9 mouse cellular contexts compared by ENCODE assay signal in genomic region chr8:110718969-110719670, GRCm38 (mm10). TPM values are rescaled to one million over a fixed set of nuclear protein-coding genes. Genes with fewer than 3 reads are reported as not detected.
DNase-seq lines count a peak whose midpoint lies in the region; ATAC-seq and TF ChIP-seq lines count a peak whose summit lies in the region.
"Had no signal": no experiment of that assay in that cellular context is flagged by ENCODE, and none has a peak within 500 bp of the region (broad histone marks: within the 10 kb centered on the region; RNA-seq: fewer than 3 reads in every experiment).

No protein-coding gene starts in this region.

- intact Hi-C loops in heart, adult 2 months (cut with DNase I), result no loop called here

- TF ChIP-seq EP300 in heart, adult 2 months (IDR thresholded peaks at IDR 0.05; ENCODE audit: insufficient read depth, low read depth, low read length), result no peak
- peak; percentile 64 for TF ChIP-seq EP300 in lung, postnatal 0 days (IDR thresholded peaks at IDR 0.05)

- H3K4me3 ChIP-seq in neural tube, embryonic 11.5 days (ENCODE audit: low read depth, low read length), result no peak overlapping the region
- no peak overlapping the region for H3K4me3 ChIP-seq in embryonic facial prominence, embryonic 12.5 days
- H3K4me3 ChIP-seq in heart, adult 2 months, result no peak overlapping the region
- no peak overlapping the region for H3K4me3 ChIP-seq in lung, postnatal 0 days (ENCODE audit: low read depth, low read length)
- H3K4me3 ChIP-seq in stomach, embryonic 15.5 days (replicated peaks), result no peak overlapping the region
- H3K4me3 ChIP-seq: liver, embryonic 13.5 days had no signal

- TF ChIP-seq POLR2A in heart, adult 2 months (IDR thresholded peaks at IDR 0.05; ENCODE audit: insufficient read depth, low read depth, low read length), result no peak

- H3K4me2 ChIP-seq in neural tube, embryonic 11.5 days (ENCODE audit: low read depth), result no peak overlapping the region
- H3K4me2 ChIP-seq in embryonic facial prominence, embryonic 12.5 days (replicated peaks), result no peak overlapping the region
- H3K4me2 ChIP-seq in lung, postnatal 0 days (replicated peaks; ENCODE audit: low read depth, low read length), result no peak overlapping the region
- H3K4me2 ChIP-seq in stomach, embryonic 15.5 days, result 0 out of 2 replicates have a peak overlapping the region, but pooled peaks have one; percentile 9
- H3K4me2 ChIP-seq: liver, embryonic 13.5 days had no signal

- no peak for DNase-seq in neural tube, embryonic 11.5 days (ENCODE audit: low spot score)
- no peak for DNase-seq in neural tube, embryonic 10.5 days (ENCODE audit: extremely low spot score, low spot score)
- DNase-seq in heart, adult 2 months, result peak; percentile 78 to 81
- peak; percentile 61 for DNase-seq in kidney, adult 11 months
- peak; percentile 87 for DNase-seq in lung, postnatal 0 days (ENCODE audit: low spot score)
- DNase-seq: liver, embryonic 13.5 days had no signal

- no peak overlapping the region for H3K27ac ChIP-seq in neural tube, embryonic 11.5 days (ENCODE audit: low read depth, low read length)
- peak overlapping the region; percentile 50; the same call in 1 of the 2 replicates for H3K27ac ChIP-seq in embryonic facial prominence, embryonic 12.5 days
- peak overlapping the region; percentile 77 for H3K27ac ChIP-seq in heart, adult 2 months
- H3K27ac ChIP-seq in lung, postnatal 0 days (ENCODE audit: low read length), result peak overlapping the region; percentile 90
- peak overlapping the region; percentile 95 for H3K27ac ChIP-seq in stomach, embryonic 15.5 days
- H3K27ac ChIP-seq: liver, embryonic 13.5 days had no signal

- no peak for ATAC-seq in neural tube, embryonic 11.5 days (ENCODE audit: insufficient read depth, low FRiP score, low TSS enrichment)
- no peak for ATAC-seq in embryonic facial prominence, embryonic 12.5 days (ENCODE audit: insufficient number of reproducible peaks, insufficient read depth, low FRiP score, low TSS enrichment)
- peak; percentile 58 for ATAC-seq in lung, postnatal 0 days
- ATAC-seq in stomach, embryonic 15.5 days (ENCODE audit: insufficient read depth, low FRiP score, low read depth), result peak; percentile 12; the same call in 1 of the 2 replicates
- ATAC-seq in erythroid progenitor cell, adult 5-6 weeks (replicated peaks; ENCODE audit: low FRiP score, poor library complexity, severe bottlenecking), result no peak

- TF ChIP-seq CTCF in heart, adult 2 months (IDR thresholded peaks at IDR 0.05), result no peak
- peak; percentile 27; the same call in 1 of the 2 replicates for TF ChIP-seq CTCF in lung, postnatal 0 days (IDR thresholded peaks at IDR 0.05)

- H3K27me3 ChIP-seq in neural tube, embryonic 11.5 days (ENCODE audit: control insufficient read depth, insufficient read depth, low read length), result no peaks in the 10 kb centered on the region
- no peaks in the 10 kb centered on the region for H3K27me3 ChIP-seq in embryonic facial prominence, embryonic 12.5 days
- no peaks in the 10 kb centered on the region for H3K27me3 ChIP-seq in heart, adult 2 months (ENCODE audit: control insufficient read depth, insufficient read depth, low read length)
- H3K27me3 ChIP-seq in lung, postnatal 0 days (replicated peaks; ENCODE audit: insufficient read depth, low read length), result no peaks in the 10 kb centered on the region
- H3K27me3 ChIP-seq in stomach, embryonic 15.5 days (replicated peaks), result no peaks in the 10 kb centered on the region

- H3K9me3 ChIP-seq in neural tube, embryonic 11.5 days (ENCODE audit: control insufficient read depth, low read length), result no peaks in the 10 kb centered on the region
- H3K9me3 ChIP-seq in embryonic facial prominence, embryonic 12.5 days, result no peaks in the 10 kb centered on the region
- H3K9me3 ChIP-seq in lung, postnatal 0 days (ENCODE audit: low read length), result no peaks in the 10 kb centered on the region
- no peaks in the 10 kb centered on the region for H3K9me3 ChIP-seq in stomach, embryonic 15.5 days
- H3K9me3 ChIP-seq: liver, embryonic 13.5 days had no signal

- H3K4me1 ChIP-seq in neural tube, embryonic 11.5 days (ENCODE audit: control insufficient read depth, insufficient read depth, low read length), result peaks cover 30% of the 10 kb centered on the region
- H3K4me1 ChIP-seq in embryonic facial prominence, embryonic 12.5 days, result peaks cover 59% of the 10 kb centered on the region
- peaks cover 29% of the 10 kb centered on the region for H3K4me1 ChIP-seq in heart, adult 2 months (ENCODE audit: control insufficient read depth, insufficient read depth, low read length)
- peaks cover 41% of the 10 kb centered on the region; the same call in 1 of the 2 replicates for H3K4me1 ChIP-seq in lung, postnatal 0 days (ENCODE audit: insufficient read depth, low read depth, low read length)
- H3K4me1 ChIP-seq in stomach, embryonic 15.5 days, result peaks cover 73% of the 10 kb centered on the region

- WGBS in neural tube, embryonic 11.5 days, result 55% methylated on average over 12 of the region's 12 CpGs
- WGBS in embryonic facial prominence, embryonic 12.5 days, result 38% methylated on average over 12 of the region's 12 CpGs
- WGBS in heart, adult 2 months, result 32% methylated on average over 12 of the region's 12 CpGs
- WGBS in lung, postnatal 0 days, result 36% methylated on average over 12 of the region's 12 CpGs
- WGBS in stomach, embryonic 15.5 days, result 34% methylated on average over 12 of the region's 12 CpGs

- no peaks in the 10 kb centered on the region for H3K79me2 ChIP-seq in heart, adult 2 months (replicated peaks; ENCODE audit: control insufficient read depth, insufficient read depth, low read length)

- H3K9ac ChIP-seq in neural tube, embryonic 11.5 days (ENCODE audit: low read length), result 0 out of 2 replicates have a peak overlapping the region, but pooled peaks have one; percentile 22
- H3K9ac ChIP-seq in embryonic facial prominence, embryonic 12.5 days, result peak overlapping the region; percentile 5; the same call in 1 of the 2 replicates
- 0 out of 2 replicates have a peak overlapping the region, but pooled peaks have one; percentile 13 for H3K9ac ChIP-seq in heart, adult 2 months (ENCODE audit: low read depth, low read length)
- no peak overlapping the region for H3K9ac ChIP-seq in lung, postnatal 0 days (replicated peaks; ENCODE audit: low read depth)
- H3K9ac ChIP-seq in stomach, embryonic 15.5 days, result no peak overlapping the region
- H3K9ac ChIP-seq: liver, embryonic 13.5 days had no signal

- H3K36me3 ChIP-seq in neural tube, embryonic 11.5 days (ENCODE audit: control insufficient read depth, insufficient read depth, low read length), result no peaks in the 10 kb centered on the region
- 0 out of 2 replicates have a peak, but pooled peaks cover 3% of the 10 kb centered on the region for H3K36me3 ChIP-seq in embryonic facial prominence, embryonic 12.5 days
- H3K36me3 ChIP-seq in heart, adult 2 months (ENCODE audit: control insufficient read depth, insufficient read depth, low read length), result no peaks in the 10 kb centered on the region
- no peaks in the 10 kb centered on the region for H3K36me3 ChIP-seq in lung, postnatal 0 days (ENCODE audit: insufficient read depth, low read length)
- H3K36me3 ChIP-seq in stomach, embryonic 15.5 days, result no peaks in the 10 kb centered on the region

RNA-seq across cellular contexts. Expression of gene Mtss1l, which starts 2.2 kb away (rescaled TPM):
- polyA plus RNA-seq in neural tube, embryonic 11.5 days (2014; fragmentation: Nextera tagmentation; extraction: Ambion mirVana), result 18.0 and 18.3 TPM in 2 replicates
- polyA plus RNA-seq in embryonic facial prominence, embryonic 12.5 days (2016; fragmentation: Nextera tagmentation; extraction: Ambion mirVana), result 10.9 and 17.4 TPM in 2 replicates
- total RNA-seq in heart, adult 2 months (2021), result 10 to 100 TPM; 38.8 to 39.6 TPM
- polyA plus RNA-seq in heart, adult 2 months (2012; rRNA removed), result 34.3 and 39.7 TPM in 2 replicates
- polyA plus RNA-seq in lung, postnatal 0 days (2015; fragmentation: Nextera tagmentation; extraction: Ambion mirVana), result 13.8 and 16.6 TPM in 2 replicates
- polyA plus RNA-seq in stomach, embryonic 15.5 days (2015; fragmentation: Nextera tagmentation; extraction: Ambion mirVana), result 15.9 and 16.2 TPM in 2 replicates
- not detected in 2 replicates for total RNA-seq in erythroid progenitor cell, adult 5-6 weeks (2015; ENCODE audit: low replicate concordance)
- not detected in 2 replicates for total RNA-seq in erythroid progenitor cell, adult 5-6 weeks (2017; ENCODE audit: low replicate concordance)

Comparison
In these comparisons a context has a peak if more than half of its experiments do, and no peak if none do; other contexts are left out.
1. ATAC-seq: peak in lung, postnatal 0 days (single experiment) and stomach, embryonic 15.5 days (single experiment); none in neural tube, embryonic 11.5 days (single experiment), embryonic facial prominence, embryonic 12.5 days (single experiment) and erythroid progenitor cell, adult 5-6 weeks (single experiment).
2. DNase-seq: peak in heart, adult 2 months (2 of 2), kidney, adult 11 months (single experiment) and lung, postnatal 0 days (single experiment); none in neural tube, embryonic 11.5 days (single experiment) and neural tube, embryonic 10.5 days (single experiment).
3. H3K9ac ChIP-seq: peak in neural tube, embryonic 11.5 days (single experiment), embryonic facial prominence, embryonic 12.5 days (single experiment) and heart, adult 2 months (single experiment); none in lung, postnatal 0 days (single experiment) and stomach, embryonic 15.5 days (single experiment).